Mouse (Mus musculus) stomach, postnatal 0 days (tissue): ENCODE data around the gene Ogn.

ENCODE experiments used
- CTCF ChIP-seq: IDR thresholded peaks from 2 replicates; pipeline ENCODE4 v1.5.1; 2016; ENCODE audit warnings: antibody characterized with exemption, low read depth, mild to moderate bottlenecking, moderate library complexity
- EP300 ChIP-seq: optimal IDR thresholded peaks from 2 replicates; pipeline ENCODE3; 2016; ENCODE audit warnings: antibody characterized with exemption

GRCm38 (mm10) chr13:49570371-49570770 is 37.5 kb upstream of the Ogn start:
- TF ChIP-seq EP300 (no peak), CTCF (no peak)
